ENCODE assay signal across 8 mouse cellular contexts in genomic region chr2:160621001-160621448, GRCm38 (mm10). TPM values are rescaled to one million over a fixed set of nuclear protein-coding genes. Genes with fewer than 3 reads are reported as not detected.
DNase-seq lines count a peak whose midpoint lies in the region; ATAC-seq and TF ChIP-seq lines count a peak whose summit lies in the region.

No protein-coding gene starts in this region.

- peaks cover 9% of the 10 kb centered on the region for H3K36me3 ChIP-seq in heart, adult 2 months (ENCODE audit: control insufficient read depth, insufficient read depth, low read length)
- H3K36me3 ChIP-seq in liver, embryonic 15.5 days (replicated peaks), result no peaks in the 10 kb centered on the region
- no peaks in the 10 kb centered on the region for H3K36me3 ChIP-seq in midbrain, postnatal 0 days (ENCODE audit: insufficient read depth, low read length)

- WGBS in cerebellum, adult 2 months, result 14% methylated on average over 11 of the region's 11 CpGs
- 47% methylated on average over 11 of the region's 11 CpGs for WGBS in heart, adult 2 months
- WGBS in liver, embryonic 15.5 days (ENCODE audit: insufficient replicate concordance), result 86% methylated on average over 11 of the region's 11 CpGs
- WGBS in midbrain, postnatal 0 days, result 86% methylated on average over 11 of the region's 11 CpGs

- H3K4me1 ChIP-seq in cerebellum, adult 2 months (ENCODE audit: control insufficient read depth, insufficient read depth, low read length), result peaks cover 16% of the 10 kb centered on the region; the same call in 1 of the 2 replicates
- peaks cover 16% of the 10 kb centered on the region for H3K4me1 ChIP-seq in heart, adult 2 months (ENCODE audit: control insufficient read depth, insufficient read depth, low read length)
- H3K4me1 ChIP-seq in liver, embryonic 15.5 days (replicated peaks), result peaks cover 51% of the 10 kb centered on the region
- no peaks in the 10 kb centered on the region for H3K4me1 ChIP-seq in midbrain, postnatal 0 days (ENCODE audit: insufficient read depth, low read length)

- no peak overlapping the region for H3K27ac ChIP-seq in cerebellum, adult 2 months (ENCODE audit: insufficient read depth, low read length)
- peak overlapping the region; percentile 83 for H3K27ac ChIP-seq in heart, adult 2 months
- H3K27ac ChIP-seq in liver, embryonic 15.5 days (replicated peaks), result peak overlapping the region; percentile 89
- no peak overlapping the region for H3K27ac ChIP-seq in midbrain, postnatal 0 days (ENCODE audit: low read depth, low read length)

- no peak overlapping the region for H3K4me2 ChIP-seq in liver, embryonic 15.5 days
- no peak overlapping the region for H3K4me2 ChIP-seq in midbrain, postnatal 0 days (ENCODE audit: low read depth, low read length, poor library complexity, severe bottlenecking)

- TF ChIP-seq POLR2A in cerebellum, adult 2 months (IDR thresholded peaks at IDR 0.05; ENCODE audit: borderline replicate concordance, insufficient read depth, low read length), result no peak
- no peak for TF ChIP-seq POLR2A in heart, adult 2 months (IDR thresholded peaks at IDR 0.05; ENCODE audit: insufficient read depth, low read depth, low read length)

- intact Hi-C loops in heart, adult 2 months (cut with DNase I), result no loop called here

- no peak for ATAC-seq in liver, embryonic 15.5 days (ENCODE audit: insufficient read depth)
- ATAC-seq in midbrain, postnatal 0 days (ENCODE audit: low FRiP score), result no peak

- H3K9ac ChIP-seq in heart, adult 2 months (ENCODE audit: low read depth, low read length), result no peak overlapping the region
- H3K9ac ChIP-seq in liver, embryonic 15.5 days, result no peak overlapping the region
- no peak overlapping the region for H3K9ac ChIP-seq in midbrain, postnatal 0 days (replicated peaks; ENCODE audit: low read length, poor library complexity, severe bottlenecking)

- H3K9me3 ChIP-seq in liver, embryonic 15.5 days (replicated peaks), result no peaks in the 10 kb centered on the region
- no peaks in the 10 kb centered on the region for H3K9me3 ChIP-seq in midbrain, postnatal 0 days (ENCODE audit: low read length)

- DNase-seq in left cerebral cortex, adult 18-20 months (ENCODE audit: low spot score in 2 of 2), result peak; percentile 9 to 16
- DNase-seq in left cerebral cortex, adult 11 months (ENCODE audit: low spot score), result no peak
- DNase-seq in cerebellum, adult 2 months, result peak; percentile 73 to 86
- DNase-seq in heart, adult 2 months, result peak; percentile 52 to 80
- DNase-seq in layer of hippocampus, adult 11-12 months (ENCODE audit: low spot score), result no peak
- no peak for DNase-seq in midbrain, postnatal 0 days (ENCODE audit: low spot score)
- no peak for DNase-seq in spleen, postnatal 36 days (ENCODE audit: low spot score in 2 of 2)

- H3K27me3 ChIP-seq in cerebellum, adult 2 months (ENCODE audit: control insufficient read depth, insufficient read depth, low read length), result no peaks in the 10 kb centered on the region
- H3K27me3 ChIP-seq in heart, adult 2 months (ENCODE audit: control insufficient read depth, insufficient read depth, low read length), result no peaks in the 10 kb centered on the region
- H3K27me3 ChIP-seq in liver, embryonic 15.5 days, result peaks cover 29% of the 10 kb centered on the region
- no peaks in the 10 kb centered on the region for H3K27me3 ChIP-seq in midbrain, postnatal 0 days (ENCODE audit: insufficient read depth, low read length)

- TF ChIP-seq EP300 in heart, adult 2 months (IDR thresholded peaks at IDR 0.05; ENCODE audit: insufficient read depth, low read depth, low read length), result peak; percentile 76; the same call in 1 of the 2 replicates

- TF ChIP-seq CTCF in cerebellum, adult 2 months (IDR thresholded peaks at IDR 0.05; ENCODE audit: borderline replicate concordance, insufficient read depth, low read depth, low read length), result no peak
- no peak for TF ChIP-seq CTCF in heart, adult 2 months (IDR thresholded peaks at IDR 0.05)
- TF ChIP-seq CTCF in midbrain, postnatal 0 days (IDR thresholded peaks at IDR 0.05), result no peak

- H3K4me3 ChIP-seq in cerebellum, adult 2 months (replicated peaks; ENCODE audit: insufficient read depth, low read depth, low read length), result no peak overlapping the region
- no peak overlapping the region for H3K4me3 ChIP-seq in heart, adult 2 months
- H3K4me3 ChIP-seq in liver, embryonic 15.5 days (replicated peaks), result no peak overlapping the region
- H3K4me3 ChIP-seq in midbrain, postnatal 0 days (ENCODE audit: low read depth, low read length), result no peak overlapping the region

- H3K79me2 ChIP-seq in heart, adult 2 months (replicated peaks; ENCODE audit: control insufficient read depth, insufficient read depth, low read length), result no peaks in the 10 kb centered on the region

RNA-seq across cellular contexts. Expression of gene Top1, which starts 24.7 kb away (rescaled TPM):
- total RNA-seq in left cerebral cortex, adult 18-20 months (2021), result 10 to 100 TPM; 75.2 to 78.7 TPM
- 29.1 and 29.4 TPM in 2 replicates for polyA plus RNA-seq in cerebellum, adult 2 months (2012; rRNA removed)
- total RNA-seq in heart, adult 2 months (2021), result 10 to 100 TPM; 44.1 to 46.8 TPM
- 5.6 and 6.9 TPM in 2 replicates for polyA plus RNA-seq in heart, adult 2 months (2012; rRNA removed)
- polyA plus RNA-seq in liver, embryonic 15.5 days (2015; fragmentation: Nextera tagmentation; extraction: Ambion mirVana), result 55.3 and 56.7 TPM in 2 replicates
- 31.1 and 51.0 TPM in 2 replicates for total RNA-seq in midbrain, postnatal 0 days (2014; rRNA removed)
- 43.3 and 52.2 TPM in 2 replicates for polyA plus RNA-seq in midbrain, postnatal 0 days (2015; fragmentation: Nextera tagmentation; extraction: Ambion mirVana)

Comparison
In these comparisons a context has a peak if more than half of its experiments do, and no peak if none do; other contexts are left out.
1. DNase-seq: peak in left cerebral cortex, adult 18-20 months (2 of 2), cerebellum, adult 2 months (2 of 2) and heart, adult 2 months (2 of 2); none in left cerebral cortex, adult 11 months (single experiment), layer of hippocampus, adult 11-12 months (single experiment), midbrain, postnatal 0 days (single experiment) and spleen, postnatal 36 days (0 of 2).
2. H3K27ac ChIP-seq: peak in heart, adult 2 months (single experiment) and liver, embryonic 15.5 days (single experiment); none in cerebellum, adult 2 months (single experiment) and midbrain, postnatal 0 days (single experiment).